Mouse (Mus musculus) heart, embryonic 11.5 days (tissue): ENCODE results near the gene Pex6. TPM values are rescaled to one million over a fixed set of nuclear protein-coding genes. Genes with fewer than 3 reads are reported as not detected.

Source experiments
- ATAC-seq: fragments of 200-750 bp; cut with Nextera tagmentation; replicated peaks from 2 replicates; pipeline ENCODE4 v1.8.0; 2017; ENCODE audit warnings: moderate library complexity; ENCODE audit not compliant: insufficient number of reproducible peaks, low FRiP score, low TSS enrichment
- H3K27ac ChIP-seq: fragments of 300-500 bp; sonication (generic); 2 replicates; pipeline ENCODE4 v1.5.1; 2014; ENCODE audit warnings: mild to moderate bottlenecking, low read depth, low read length
- H3K27me3 ChIP-seq: fragments of 300-500 bp; sonication (generic); 2 replicates; pipeline ENCODE4 v1.6.1; 2014; ENCODE audit warnings: mild to moderate bottlenecking, low read length, mixed read lengths; ENCODE audit not compliant: control insufficient read depth, insufficient read depth
- H3K36me3 ChIP-seq: fragments of 300-500 bp; sonication (generic); 2 replicates; pipeline ENCODE4 v1.6.1; 2014; ENCODE audit warnings: mild to moderate bottlenecking, low read length, moderate library complexity, mixed read lengths; ENCODE audit not compliant: control insufficient read depth, insufficient read depth
- H3K4me1 ChIP-seq: fragments of 300-500 bp; sonication (generic); 2 replicates; pipeline ENCODE4 v1.6.1; 2014; ENCODE audit warnings: low read length; ENCODE audit not compliant: control insufficient read depth, insufficient read depth
- H3K4me2 ChIP-seq: fragments of 300-500 bp; sonication (generic); 2 replicates; pipeline ENCODE4 v1.6.1; 2014; ENCODE audit warnings: mild to moderate bottlenecking, moderate library complexity
- H3K4me3 ChIP-seq: fragments of 300-500 bp; sonication (generic); 2 replicates; pipeline ENCODE4 v1.5.1; 2014; ENCODE audit warnings: low read depth, low read length
- H3K9ac ChIP-seq: fragments of 300-500 bp; sonication (generic); 2 replicates; pipeline ENCODE4 v1.6.1; 2014; ENCODE audit warnings: mild to moderate bottlenecking, low read depth, low read length, moderate library complexity
- H3K9me3 ChIP-seq: fragments of 300-500 bp; sonication (generic); replicated peaks from 2 replicates; pipeline ENCODE4 v1.6.1; 2016; ENCODE audit warnings: low read length; ENCODE audit not compliant: control insufficient read depth
- WGBS: fragments of 180-500 bp; shearing (Covaris S2); extraction: QIAGEN DNeasy Blood & Tissue Kit; methylation state at CpG from one replicate; pipeline ENCODE4 v1.1.7; 2014; ENCODE audit not compliant: insufficient replicate concordance; 5-methylcytosine and 5-hydroxymethylcytosine counted together
- polyA plus RNA-seq: library from polyadenylated mRNA; unstranded; fragments of >200 nt; fragmentation: Nextera tagmentation; extraction: Ambion mirVana; gene quantifications from 2 replicates; pipeline ENCODE4 v1.2.1, GENCODE M21; 2014

Pex6 gene
- polyA plus RNA-seq, 1 experiment from 2014 or later, result 9.0 TPM

DNA sequence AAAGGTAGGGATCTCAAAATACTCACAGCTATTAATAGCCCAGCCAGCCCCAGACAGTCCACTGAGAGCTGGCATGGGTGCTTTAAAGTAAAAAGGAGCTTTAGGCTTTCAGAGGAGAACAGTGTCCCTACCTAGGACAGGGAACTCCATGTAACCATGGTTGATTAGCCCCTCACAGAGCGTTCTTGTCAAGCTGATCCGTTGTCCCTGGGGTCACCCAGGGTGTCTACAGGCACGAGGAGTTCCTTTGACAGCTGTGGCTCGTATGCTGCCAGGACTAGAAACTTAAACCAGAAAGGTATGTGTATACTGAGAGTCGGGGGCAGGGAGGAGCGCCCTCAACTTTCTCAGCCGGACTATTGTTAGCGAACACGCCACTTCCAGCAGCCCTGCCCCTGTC is 32.4 kb upstream of the Pex6 start:
- Histone ChIP-seq H3K4me2 (peak overlapping the region; percentile 91), H3K9me3 (no peaks in the 10 kb centered on the region), H3K4me1 (peaks cover 36% of the 10 kb centered on the region), H3K9ac (peak overlapping the region; percentile 85), H3K27me3 (no peaks in the 10 kb centered on the region), H3K4me3 (peak overlapping the region; percentile 93), H3K36me3 (peaks cover 28% of the 10 kb centered on the region), H3K27ac (peak overlapping the region; percentile 94)
- no peak for ATAC-seq
- WGBS, result 31% methylated on average over 9 of the region's 9 CpGs

DNA sequence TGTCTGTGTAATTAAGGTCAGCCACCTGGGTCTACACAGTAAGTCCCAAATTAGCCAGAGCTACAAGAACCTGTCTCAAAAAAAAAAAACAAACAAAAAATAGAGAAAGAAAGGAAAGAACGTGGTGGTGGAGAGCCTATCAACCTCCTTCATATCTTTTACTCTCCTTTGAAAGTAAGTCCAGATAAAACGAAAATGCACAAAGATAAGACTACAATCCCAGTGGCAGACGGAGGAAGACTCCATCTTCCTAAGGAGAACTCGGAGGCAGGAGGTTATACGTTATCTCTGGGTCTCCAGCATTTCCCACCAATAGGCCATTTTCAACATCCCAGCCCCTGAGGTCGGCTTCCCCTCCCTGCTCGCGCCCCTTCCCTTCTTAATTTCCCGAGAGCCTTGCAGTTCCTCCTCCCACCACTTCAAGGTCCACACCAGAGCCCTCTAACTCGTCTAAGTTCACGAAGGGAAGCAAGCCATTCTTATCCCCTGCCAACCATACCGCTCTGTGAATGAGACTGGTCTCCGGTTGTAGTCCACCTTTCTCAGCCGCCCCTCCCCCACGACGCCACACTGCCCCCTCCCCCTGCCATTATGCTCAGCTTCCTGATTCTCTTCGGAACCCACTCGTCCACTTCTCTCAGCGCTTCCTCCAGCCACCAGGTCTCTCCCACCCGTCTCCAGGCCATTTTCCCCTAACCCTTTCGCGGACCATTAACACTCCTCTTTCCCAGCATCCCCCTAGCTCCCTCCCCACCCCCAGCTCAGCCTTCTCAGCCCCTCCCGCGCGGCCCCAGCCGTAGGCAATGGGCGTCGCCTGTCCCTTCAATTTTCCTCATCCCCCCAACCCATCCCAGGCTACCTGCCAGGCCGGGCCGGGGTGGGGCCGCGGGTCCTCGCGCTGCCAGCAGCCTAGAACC is 31.2 kb upstream of the Pex6 start:
- Histone ChIP-seq H3K4me2 (peak overlapping the region; percentile 91), H3K36me3 (peaks cover 35% of the 10 kb centered on the region), H3K27ac (peak overlapping the region; percentile 94), H3K4me1 (peaks cover 29% of the 10 kb centered on the region), H3K9me3 (no peaks in the 10 kb centered on the region), H3K9ac (peak overlapping the region; percentile 85), H3K27me3 (no peaks in the 10 kb centered on the region), H3K4me3 (peak overlapping the region; percentile 93)
- WGBS, result 2% methylated on average over 34 of the region's 34 CpGs
- no peak; the same call in 1 of the 2 replicates for ATAC-seq

DNA sequence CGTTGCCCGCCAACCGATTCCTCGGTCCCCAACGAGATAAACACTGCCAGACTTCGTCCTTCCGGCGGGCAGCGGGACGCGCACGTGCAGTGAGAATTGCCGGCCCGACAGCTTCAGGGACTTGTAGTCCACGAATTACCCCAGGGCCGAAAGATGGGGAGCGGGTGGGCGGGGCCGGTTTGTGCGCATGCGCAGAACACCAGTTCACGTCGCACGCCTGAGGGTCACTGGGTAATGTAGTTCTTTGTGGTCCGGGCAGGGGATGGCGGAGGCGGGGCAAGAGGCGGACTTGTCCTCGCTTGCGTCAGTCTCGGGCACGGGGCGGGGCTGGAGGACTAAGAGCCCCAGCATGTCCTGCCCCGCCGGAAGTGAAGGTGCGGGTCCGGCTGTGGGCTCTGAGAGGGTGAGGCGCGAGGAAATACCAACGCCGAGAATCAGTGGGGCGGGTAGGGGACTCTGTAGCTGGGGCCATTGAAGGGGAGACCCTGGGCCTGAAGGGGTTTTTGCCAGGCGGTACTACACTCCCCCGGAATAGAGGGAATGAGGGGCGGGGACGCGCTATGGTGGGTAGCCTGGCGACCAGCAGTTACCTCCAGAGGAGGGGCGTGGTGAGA is 30.4 kb upstream of the Pex6 start, which contains the start of gene Klhdc3:
TSS of gene Klhdc3 (minus strand) at position 155 of the 614 bp plus-strand sequence.
- peak within 1 kb of the TSS; percentile 85 for H3K9ac ChIP-seq
- peak within 1 kb of the TSS; percentile 94 for H3K27ac ChIP-seq
- H3K27me3 ChIP-seq, result no peaks in the 10 kb centered on the region
- H3K9me3 ChIP-seq, result no peaks in the 10 kb centered on the region
- peak within 1 kb of the TSS; percentile 91 for H3K4me2 ChIP-seq
- under 1% methylated on average over 49 of the region's 49 CpGs for WGBS
- H3K36me3 ChIP-seq, result peaks cover 42% of the 10 kb centered on the region
- ATAC-seq, result peak; percentile 93
- peaks cover 28% of the 10 kb centered on the region for H3K4me1 ChIP-seq
- H3K4me3 ChIP-seq, result peak within 1 kb of the TSS; percentile 93

DNA sequence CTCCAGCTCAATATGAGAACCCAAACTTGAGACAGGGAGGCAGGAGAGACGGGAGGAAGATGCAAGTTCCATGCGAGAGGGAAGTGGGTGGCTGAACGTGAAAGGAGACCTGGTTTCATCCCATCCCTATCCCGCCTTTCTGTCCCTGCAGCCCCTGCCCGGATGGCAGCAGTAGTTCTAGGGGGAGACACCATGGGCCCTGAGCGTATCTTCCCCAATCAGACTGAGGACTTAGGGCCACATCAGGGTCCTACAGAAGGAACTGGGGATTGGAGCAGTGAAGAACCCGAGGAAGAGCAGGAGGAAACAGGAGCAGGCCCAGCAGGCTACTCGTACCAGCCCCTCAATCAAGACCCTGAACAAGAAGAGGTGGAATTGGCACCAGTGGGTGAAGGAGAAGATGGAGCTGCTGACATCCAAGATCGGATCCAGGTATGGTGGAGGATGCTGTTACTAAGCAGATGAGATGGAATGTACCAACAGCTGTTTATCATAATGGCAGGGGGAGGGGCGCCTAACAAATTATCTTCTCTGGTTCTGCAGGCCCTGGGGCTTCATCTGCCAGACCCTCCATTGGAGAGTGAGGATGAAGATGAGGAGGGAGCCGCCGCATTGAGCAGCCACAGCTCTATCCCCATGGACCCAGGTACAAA is 29.7 kb upstream of the Pex6 start:
- WGBS, result 23% methylated on average over 12 of the region's 12 CpGs
- H3K27ac ChIP-seq, result peak overlapping the region; percentile 62
- ATAC-seq, result no peak
- peak overlapping the region; percentile 91 for H3K4me2 ChIP-seq
- H3K27me3 ChIP-seq, result no peaks in the 10 kb centered on the region
- H3K4me3 ChIP-seq, result peak overlapping the region; percentile 93
- H3K9ac ChIP-seq, result peak overlapping the region; percentile 75
- peaks cover 40% of the 10 kb centered on the region for H3K36me3 ChIP-seq
- H3K4me1 ChIP-seq, result peaks cover 28% of the 10 kb centered on the region
- H3K9me3 ChIP-seq, result no peaks in the 10 kb centered on the region

DNA sequence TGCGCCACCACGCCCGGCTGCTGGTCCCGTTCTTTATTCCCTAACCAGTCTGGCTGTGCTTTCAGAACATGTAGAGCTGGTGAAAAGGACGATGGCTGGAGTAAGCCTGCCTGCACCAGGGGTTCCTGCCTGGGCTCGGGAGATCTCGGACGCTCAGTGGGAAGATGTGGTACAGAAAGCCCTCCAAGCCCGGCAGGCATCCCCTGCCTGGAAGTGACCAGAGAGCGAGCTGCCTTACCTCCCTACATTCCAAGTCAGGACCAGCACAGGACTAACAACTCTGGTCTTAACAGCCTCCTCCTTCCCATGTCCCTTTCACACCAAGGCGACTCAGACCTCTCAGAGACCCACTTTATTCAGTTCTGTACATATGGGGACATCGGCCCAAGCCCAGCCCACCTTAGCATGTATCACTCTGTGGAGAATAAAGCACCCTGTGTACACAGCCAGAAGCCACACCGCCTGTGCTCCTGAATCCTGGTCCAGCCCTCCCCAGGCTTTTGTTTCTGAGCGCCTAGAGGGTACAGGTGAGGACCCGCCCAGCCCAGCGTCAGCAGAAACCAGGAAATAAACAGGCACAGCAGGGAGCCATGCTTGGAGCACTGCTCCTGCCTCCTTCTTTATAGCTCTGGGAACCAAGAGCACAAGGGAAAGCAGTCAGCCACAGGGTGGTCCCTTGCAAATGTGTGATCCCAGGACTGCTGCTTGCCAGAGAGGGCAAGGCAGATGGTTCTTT is 28.4 kb upstream of the Pex6 start:
- Histone ChIP-seq H3K27ac (no peak overlapping the region), H3K4me1 (peaks cover 27% of the 10 kb centered on the region), H3K9me3 (no peaks in the 10 kb centered on the region), H3K4me3 (no peak overlapping the region), H3K4me2 (no peak overlapping the region), H3K27me3 (no peaks in the 10 kb centered on the region), H3K36me3 (peaks cover 30% of the 10 kb centered on the region), H3K9ac (no peak overlapping the region)
- ATAC-seq, result no peak
- WGBS, result 81% methylated on average over 16 of the region's 16 CpGs

DNA sequence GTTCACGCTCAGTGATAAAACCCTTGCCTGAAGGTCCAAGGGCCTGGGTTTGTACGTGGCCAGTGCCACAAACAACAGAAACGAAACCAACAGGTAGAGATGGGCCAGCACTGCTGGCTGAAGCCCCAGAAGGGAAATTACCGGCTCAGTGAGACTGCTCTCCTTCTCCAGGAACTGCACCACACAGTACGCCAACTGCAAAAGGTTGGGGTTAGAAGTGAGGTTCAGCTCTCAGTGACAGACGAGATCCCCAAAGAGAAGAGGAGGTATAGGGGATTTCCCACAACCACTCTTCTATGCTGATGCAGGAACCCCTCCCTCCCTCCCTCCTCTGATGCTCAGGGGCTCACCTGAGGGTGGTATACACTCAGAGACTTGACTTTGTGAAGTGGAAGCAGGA is 25.4 kb upstream of the Pex6 start:
- Histone ChIP-seq H3K27me3 (no peaks in the 10 kb centered on the region), H3K9me3 (no peaks in the 10 kb centered on the region), H3K4me1 (peaks cover 12% of the 10 kb centered on the region), H3K27ac (no peak overlapping the region), H3K4me2 (no peak overlapping the region), H3K36me3 (peaks cover 28% of the 10 kb centered on the region), H3K4me3 (no peak overlapping the region), H3K9ac (no peak overlapping the region)
- 87% methylated on average over 6 of the region's 6 CpGs for WGBS
- no peak for ATAC-seq

DNA sequence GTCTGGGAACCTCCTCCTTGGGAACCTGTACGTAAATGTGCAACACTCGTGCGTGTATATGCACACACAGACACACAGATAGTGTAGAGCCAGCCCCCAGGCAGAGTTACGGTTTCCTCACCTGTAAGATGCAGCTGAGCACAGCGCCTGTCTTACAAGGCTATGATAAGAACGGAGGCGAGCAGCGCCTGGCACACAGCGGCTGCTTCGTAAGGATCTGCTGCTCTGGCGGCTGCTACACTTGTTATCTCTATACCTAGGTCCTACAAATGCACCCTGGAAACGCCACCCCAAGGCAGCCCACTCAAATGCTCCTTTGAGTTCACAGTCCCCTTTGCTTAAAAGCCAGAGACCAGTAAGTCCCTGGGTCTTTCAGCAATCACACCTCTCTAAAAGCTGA is 20.6 kb upstream of the Pex6 start:
- Histone ChIP-seq H3K27ac (no peak overlapping the region), H3K4me2 (no peak overlapping the region), H3K4me1 (peaks cover 4% of the 10 kb centered on the region; the same call in 1 of the 2 replicates), H3K27me3 (no peaks in the 10 kb centered on the region), H3K36me3 (peaks cover 7% of the 10 kb centered on the region), H3K9ac (no peak overlapping the region), H3K9me3 (no peaks in the 10 kb centered on the region), H3K4me3 (no peak overlapping the region)
- no peak for ATAC-seq
- WGBS, result 73% methylated on average over 12 of the region's 12 CpGs

DNA sequence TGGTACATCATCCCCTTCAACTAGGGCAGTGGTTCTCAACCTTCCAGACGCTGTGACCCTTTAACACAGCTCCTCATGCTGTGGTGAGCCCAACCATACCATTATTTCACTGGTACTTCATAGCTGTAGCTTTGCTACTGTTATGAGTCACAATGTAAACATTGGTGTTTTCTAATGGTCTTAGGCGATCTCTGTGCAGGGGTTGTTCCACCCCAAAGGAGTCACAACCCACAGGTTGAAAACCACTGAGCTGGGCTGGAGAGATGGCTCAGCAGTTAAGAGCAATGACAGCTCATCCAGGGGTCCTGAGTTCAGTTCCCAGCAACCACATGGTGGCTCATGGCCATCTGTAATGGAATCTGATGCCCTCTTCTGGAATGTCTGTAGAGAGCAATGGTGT is 19.9 kb upstream of the Pex6 start:
- no peak for ATAC-seq
- Histone ChIP-seq H3K4me2 (no peak overlapping the region), H3K36me3 (0 out of 2 replicates have a peak, but pooled peaks cover under 1% of the 10 kb centered on the region), H3K9ac (no peak overlapping the region), H3K4me3 (no peak overlapping the region), H3K27me3 (no peaks in the 10 kb centered on the region), H3K4me1 (peaks cover 4% of the 10 kb centered on the region; the same call in 1 of the 2 replicates), H3K27ac (no peak overlapping the region), H3K9me3 (no peaks in the 10 kb centered on the region)
- 91% methylated on average over 2 of the region's 2 CpGs for WGBS
